Mouse (Mus musculus) MEL (cell line): ENCODE data around the gene Zfp458. TPM values are rescaled to one million over a fixed set of nuclear protein-coding genes. Genes with fewer than 3 reads are reported as not detected.
"Not testable (repeated sequence)": the region's sequence is repeated elsewhere in the genome, so short reads cannot be mapped to it uniquely, and the experiment has no call there.

Experiments
- DNase-seq: peaks from one replicate; pipeline ENCODE4 v3.0.0; 2011; ENCODE audit warnings: low read depth, low spot score
- H3K27ac ChIP-seq: 2 replicates; pipeline ENCODE4 v1.5.1; 2012; ENCODE audit warnings: low read depth, mild to moderate bottlenecking, control low read depth, low read length, moderate library complexity; ENCODE audit not compliant: control insufficient read depth
- H3K27me3 ChIP-seq, 2 experiments: fragments of 150-350 bp in 1 of 2; sonication (generic) in 1 of 2; 2 replicates each; pipeline ENCODE4 v1.6.1; 2012; ENCODE audit warnings: low read length in 2 of 2, mild to moderate bottlenecking in 2 of 2, improper control_type of control experiment in 1 of 2, moderate library complexity in 1 of 2; ENCODE audit not compliant: insufficient read depth in 2 of 2, control insufficient read depth in 1 of 2
- H3K36me3 ChIP-seq, 2 experiments: 2 replicates each; pipeline ENCODE4 v1.6.1; 2012 to 2014; ENCODE audit warnings: low read length in 2 of 2, improper control_type of control experiment in 1 of 2, inconsistent platforms in 1 of 2, mild to moderate bottlenecking in 1 of 2; ENCODE audit not compliant: insufficient read depth in 2 of 2, control insufficient read depth in 1 of 2
- H3K4me1 ChIP-seq, 2 experiments: fragments of 150-350 bp in 1 of 2; sonication (generic) in 1 of 2; 2 replicates each; pipeline ENCODE4 v1.6.1; 2012; ENCODE audit warnings: low read length in 2 of 2, improper control_type of control experiment in 1 of 2, mild to moderate bottlenecking in 1 of 2; ENCODE audit not compliant: insufficient read depth in 2 of 2, control insufficient read depth in 1 of 2
- H3K4me3 ChIP-seq, 2 experiments: fragments of 150-350 bp in 1 of 2; sonication (generic) in 1 of 2; 2 replicates each; pipeline ENCODE4 v1.5.1; 2012; ENCODE audit warnings: low read depth in 2 of 2, low read length in 2 of 2, mild to moderate bottlenecking in 2 of 2, moderate library complexity in 2 of 2, control low read depth in 1 of 2, improper control_type of control experiment in 1 of 2; ENCODE audit not compliant: control insufficient read depth in 1 of 2, insufficient read depth in 1 of 2
- H3K79me2 ChIP-seq: 2 replicates; pipeline ENCODE4 v1.6.1; 2012; ENCODE audit warnings: mild to moderate bottlenecking, low read length, moderate library complexity; ENCODE audit not compliant: control insufficient read depth, poor library complexity, insufficient read depth
- H3K9ac ChIP-seq: 2 replicates; pipeline ENCODE4 v1.6.1; 2012; ENCODE audit warnings: low read depth, mild to moderate bottlenecking, control low read depth, low read length, moderate library complexity; ENCODE audit not compliant: control insufficient read depth, poor library complexity, severe bottlenecking
- H3K9me3 ChIP-seq: fragments of 150-350 bp; sonication (generic); replicated peaks from 2 replicates; pipeline ENCODE4 v1.6.1; 2012; ENCODE audit warnings: mild to moderate bottlenecking, low read length, improper control_type of control experiment, moderate library complexity; ENCODE audit not compliant: insufficient read depth
- BHLHE40 ChIP-seq: IDR thresholded peaks from 2 replicates; pipeline ENCODE4 v1.6.1; 2012; ENCODE audit warnings: low read depth, mild to moderate bottlenecking, inconsistent platforms, low read length, improper control_type of control experiment, borderline replicate concordance
- E2F4 ChIP-seq: IDR thresholded peaks from 2 replicates; pipeline ENCODE4 v1.6.1; 2011; ENCODE audit warnings: low read depth, low read length, improper control_type of control experiment, borderline replicate concordance
- ELF1 ChIP-seq: IDR thresholded peaks from 2 replicates; pipeline ENCODE4 v1.6.1; 2014; ENCODE audit warnings: low read depth, mild to moderate bottlenecking, inconsistent platforms, low read length, improper control_type of control experiment, moderate library complexity
- EP300 ChIP-seq, 2 experiments: IDR thresholded peaks; 2 replicates each; pipeline ENCODE4 v1.6.1; 2011; ENCODE audit warnings: improper control_type of control experiment in 2 of 2, low read length in 2 of 2, low read depth in 1 of 2, mild to moderate bottlenecking in 1 of 2
- GABPA ChIP-seq: IDR thresholded peaks from 2 replicates; pipeline ENCODE4 v1.6.1; 2012; ENCODE audit warnings: low read depth, mild to moderate bottlenecking, inconsistent platforms, low read length, improper control_type of control experiment, moderate library complexity
- GATA1 ChIP-seq: IDR thresholded peaks from 2 replicates; pipeline ENCODE4 v1.6.1; 2011; ENCODE audit warnings: low read depth, low read length, improper control_type of control experiment
- HCFC1 ChIP-seq: IDR thresholded peaks from 2 replicates; pipeline ENCODE4 v1.6.1; 2012; ENCODE audit warnings: low read depth, mild to moderate bottlenecking, inconsistent platforms, low read length, improper control_type of control experiment, moderate library complexity
- JUND ChIP-seq: IDR thresholded peaks from 2 replicates; pipeline ENCODE4 v1.6.1; 2011; ENCODE audit warnings: low read depth, mild to moderate bottlenecking, improper control_type of control experiment, low read length
- MAFK ChIP-seq: IDR thresholded peaks from 2 replicates; pipeline ENCODE4 v1.6.1; 2011; ENCODE audit warnings: low read depth, mild to moderate bottlenecking, low read length, improper control_type of control experiment, borderline replicate concordance
- MAZ ChIP-seq: IDR thresholded peaks from 2 replicates; pipeline ENCODE4 v1.6.1; 2012; ENCODE audit warnings: low read depth, mild to moderate bottlenecking, inconsistent platforms, low read length, improper control_type of control experiment
- MEF2A ChIP-seq: IDR thresholded peaks from 2 replicates; pipeline ENCODE4 v1.6.1; 2014; ENCODE audit warnings: low read depth, mild to moderate bottlenecking, inconsistent platforms, low read length, improper control_type of control experiment; ENCODE audit not compliant: poor library complexity, insufficient replicate concordance, severe bottlenecking; ENCODE audit errors: extremely low read depth
- MXI1 ChIP-seq: IDR thresholded peaks from 2 replicates; pipeline ENCODE4 v1.6.1; 2011; ENCODE audit warnings: mild to moderate bottlenecking, low read depth, low read length, improper control_type of control experiment
- MYB ChIP-seq: IDR thresholded peaks from 2 replicates; pipeline ENCODE4 v1.6.1; 2011; ENCODE audit warnings: mild to moderate bottlenecking, low read depth, low read length, improper control_type of control experiment
- MYC ChIP-seq: IDR thresholded peaks from 2 replicates; pipeline ENCODE4 v1.6.1; 2011; ENCODE audit warnings: low read depth, mild to moderate bottlenecking, low read length, improper control_type of control experiment, moderate library complexity
- POLR2A ChIP-seq, 2 experiments: IDR thresholded peaks; 2 replicates each; pipeline ENCODE4 v1.6.1; 2011 to 2012; ENCODE audit warnings: low read length in 2 of 2, mild to moderate bottlenecking in 2 of 2, control low read depth in 1 of 2, improper control_type of control experiment in 1 of 2, low read depth in 1 of 2, moderate library complexity in 1 of 2; ENCODE audit not compliant: control insufficient read depth in 1 of 2, insufficient read depth in 1 of 2, poor library complexity in 1 of 2
- POLR2AphosphoS2 ChIP-seq: IDR thresholded peaks from 2 replicates; pipeline ENCODE4 v1.6.1; 2011; ENCODE audit warnings: low read length, improper control_type of control experiment
- POLR2AphosphoS5 ChIP-seq: IDR thresholded peaks from 2 replicates; pipeline ENCODE4 v1.6.1; 2012; ENCODE audit warnings: low read depth, borderline replicate concordance, mild to moderate bottlenecking, inconsistent platforms, low read length, moderate library complexity, mixed read lengths
- RCOR1 ChIP-seq: IDR thresholded peaks from 2 replicates; pipeline ENCODE4 v1.6.1; 2012; ENCODE audit warnings: low read depth, mild to moderate bottlenecking, inconsistent platforms, low read length, improper control_type of control experiment
- SIN3A ChIP-seq: IDR thresholded peaks from 2 replicates; pipeline ENCODE4 v1.6.1; 2012; ENCODE audit warnings: low read length, improper control_type of control experiment, inconsistent platforms
- TAL1 ChIP-seq: IDR thresholded peaks from 2 replicates; pipeline ENCODE4 v1.6.1; 2012; ENCODE audit warnings: mild to moderate bottlenecking, inconsistent platforms, low read length, moderate library complexity, mixed read lengths
- USF1 ChIP-seq: IDR thresholded peaks from 2 replicates; pipeline ENCODE4 v1.6.1; 2014; ENCODE audit warnings: low read depth, mild to moderate bottlenecking, inconsistent platforms, low read length, improper control_type of control experiment, moderate library complexity
- USF2 ChIP-seq, 2 experiments: IDR thresholded peaks; 2 replicates each; pipeline ENCODE4 v1.6.1; 2011 to 2012; ENCODE audit warnings: improper control_type of control experiment in 2 of 2, low read length in 2 of 2, borderline replicate concordance in 1 of 2, inconsistent platforms in 1 of 2, low read depth in 1 of 2, mild to moderate bottlenecking in 1 of 2; ENCODE audit not compliant: insufficient read depth in 1 of 2
- ZC3H11A ChIP-seq: IDR thresholded peaks from 2 replicates; pipeline ENCODE4 v1.6.1; 2012; ENCODE audit warnings: low read depth, mild to moderate bottlenecking, inconsistent platforms, low read length, improper control_type of control experiment
- ZKSCAN1 ChIP-seq: IDR thresholded peaks from 2 replicates; pipeline ENCODE4 v1.6.1; 2012; ENCODE audit warnings: low read depth, mild to moderate bottlenecking, inconsistent platforms, low read length, improper control_type of control experiment, moderate library complexity
- polyA plus RNA-seq, 2 experiments: library from polyadenylated mRNA; stranded (reverse) in 1 of 2; unstranded in 1 of 2; fragments of >175 nt in 1 of 2; fragments of >200 nt in 1 of 2; gene quantifications; 2 replicates each; pipeline versions ENCODE4 v1.2.1 to v1.2.4; 2012; ENCODE audit warnings: low replicate concordance in 2 of 2, low read depth in 1 of 2; ENCODE audit not compliant: insufficient read length in 2 of 2, insufficient read depth in 1 of 2, missing spikeins in 1 of 2
- total RNA-seq: library from RNA; depleted of rRNA; stranded (reverse); fragments of 300-350 nt; gene quantifications from 2 replicates; pipeline ENCODE4 v1.2.3, GENCODE M21; 2012

Gene Zfp458
- total and polyA plus RNA-seq, 3 experiments: 1.3 to 1.4 TPM; not detected in 1

DNA sequence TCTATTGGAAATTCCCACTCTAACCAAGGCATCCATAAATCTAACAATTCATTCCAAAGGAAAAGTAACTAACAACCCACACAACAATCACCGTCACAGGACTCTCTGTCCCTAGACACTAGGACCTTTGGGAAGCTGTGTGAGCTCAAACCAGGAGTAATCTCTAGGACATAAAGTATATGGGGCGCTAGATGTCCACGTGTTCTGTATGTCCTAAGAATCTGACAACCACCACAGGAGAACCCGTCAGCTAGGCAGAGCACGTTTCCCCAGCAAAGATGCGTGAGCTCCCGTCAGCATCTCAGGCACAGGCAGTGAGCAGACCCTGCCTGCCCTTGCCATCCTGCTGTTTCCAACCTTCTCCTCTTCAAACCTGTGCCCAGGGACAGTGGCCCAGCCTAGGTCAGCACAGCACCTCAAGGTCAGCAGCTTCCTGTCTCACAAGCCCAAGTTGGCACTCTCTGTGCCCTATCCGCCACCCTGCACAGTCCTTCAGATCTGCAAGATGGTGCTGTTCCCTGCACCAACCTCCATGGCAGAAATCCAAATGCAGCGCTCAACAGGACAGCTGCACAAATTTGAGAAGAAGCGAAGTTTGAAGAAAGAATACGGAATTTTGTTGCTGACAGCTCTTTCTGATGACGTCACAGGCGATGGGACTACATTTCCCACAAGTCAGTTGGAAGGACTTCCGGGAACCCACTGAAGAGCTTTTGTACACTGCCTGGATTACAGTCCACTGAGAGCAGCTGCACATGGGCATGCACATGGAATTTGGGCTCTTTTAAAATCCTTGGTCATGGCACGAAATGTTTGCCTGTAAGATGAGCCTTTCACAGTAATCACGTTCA is 27.8 kb upstream of the Zfp458 start, which contains the start of gene Zfp457 (continued):
- TF ChIP-seq BHLHE40: no peak
- TF ChIP-seq POLR2AphosphoS2: peak; percentile 97
- no peak for TF ChIP-seq JUND
- peak; percentile 20; the same call in 1 of the 2 replicates for TF ChIP-seq POLR2AphosphoS5
- TF ChIP-seq, all 39 proteins: peak for 17

DNA sequence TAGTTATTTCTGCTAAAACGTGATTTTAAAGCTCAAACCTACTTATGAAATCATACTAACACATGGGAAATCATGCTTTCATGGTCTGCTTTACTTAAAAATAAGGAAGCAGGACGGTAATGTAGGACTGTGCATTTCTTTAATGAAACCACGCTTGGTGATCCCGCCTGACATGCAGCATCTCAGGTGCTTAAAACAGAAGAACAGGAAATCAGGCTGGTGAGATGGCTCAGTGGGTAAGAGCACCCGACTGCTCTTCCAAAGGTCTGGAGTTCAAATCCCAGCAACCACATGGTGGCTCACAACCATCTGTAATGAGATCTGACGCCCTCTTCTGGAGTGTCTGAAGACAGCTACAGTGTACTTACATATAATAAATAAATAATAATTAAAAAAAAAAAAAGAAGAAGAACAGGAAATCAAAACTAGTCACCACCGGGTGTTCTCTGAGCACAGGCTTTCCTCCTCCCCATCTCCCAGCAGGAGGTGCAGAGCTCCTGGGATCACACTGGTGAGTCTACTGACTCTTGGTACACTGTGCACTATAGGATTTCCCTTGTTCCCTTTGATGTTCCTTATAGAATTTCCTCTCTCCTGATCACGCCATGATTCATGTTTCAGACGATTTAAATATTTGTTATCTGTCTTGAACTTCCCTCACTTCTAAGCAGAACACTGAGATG is 8.7 kb downstream of the Zfp458 start:
- not testable (repeated sequence) for H3K4me1 ChIP-seq, H3K79me2 ChIP-seq, H3K9me3 ChIP-seq, H3K27ac ChIP-seq, DNase-seq, H3K27me3 ChIP-seq, H3K36me3 ChIP-seq
- peak overlapping the region; percentile 56 for H3K9ac ChIP-seq
- H3K4me3 ChIP-seq: peak overlapping the region; percentile 80 to 93

DNA sequence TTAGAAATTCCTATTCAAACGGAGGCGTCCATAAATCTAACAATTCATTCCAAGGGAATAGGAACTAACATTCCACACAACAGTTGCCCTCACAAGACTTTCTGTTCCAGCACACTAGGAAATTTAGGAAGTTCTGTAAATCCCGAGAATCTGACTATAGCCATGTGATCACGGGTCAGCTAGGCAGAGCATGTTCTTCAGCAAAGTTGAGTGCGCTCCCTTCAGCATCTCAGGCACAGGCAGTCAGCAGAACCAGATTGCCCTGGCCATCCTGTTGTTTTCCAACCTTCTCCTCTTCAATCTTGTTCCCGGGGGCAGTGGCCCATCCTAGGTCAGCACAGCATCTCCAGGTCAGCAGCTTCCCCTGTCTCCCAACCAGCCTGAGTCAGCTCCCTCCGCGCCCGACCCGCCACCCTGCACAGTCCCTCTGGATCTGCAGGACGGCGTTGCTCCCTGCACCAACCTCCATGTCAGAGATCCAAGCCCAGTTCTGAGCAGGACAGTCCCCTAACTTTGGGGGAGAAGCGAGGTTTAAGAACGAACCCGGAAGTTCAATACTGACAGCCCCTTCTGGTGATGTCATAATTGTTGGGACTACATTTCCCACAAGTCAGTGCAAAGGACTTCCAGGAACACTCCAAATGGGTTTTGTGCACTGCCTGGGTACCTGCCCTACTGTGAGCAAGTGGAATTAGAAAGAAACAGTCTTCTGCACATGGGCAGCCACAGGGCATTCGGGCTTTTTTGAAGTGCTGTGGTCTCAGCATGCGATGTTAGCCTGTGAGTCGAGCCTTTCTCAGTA is 9.5 kb downstream of the Zfp458 start:
- peak overlapping the region; percentile 67 for H3K9ac ChIP-seq
- H3K36me3 ChIP-seq: peaks cover 0 to 2% of the 10 kb centered on the region in 2 experiments; a peak in 1 of 4 replicates
- H3K27ac ChIP-seq: no peak overlapping the region
- H3K4me1 ChIP-seq: no peaks in the 10 kb centered on the region; a peak in 1 of 4 replicates
- no peaks in the 10 kb centered on the region for H3K79me2 ChIP-seq
- H3K4me3 ChIP-seq: peak overlapping the region; percentile 80 to 93
- no peaks in the 10 kb centered on the region for H3K27me3 ChIP-seq
- no peaks in the 10 kb centered on the region for H3K9me3 ChIP-seq
- peak; percentile 92 for DNase-seq
- TF ChIP-seq MAFK: no peak
- TF ChIP-seq POLR2AphosphoS5: no peak
- peak; percentile 99 for TF ChIP-seq ZKSCAN1
- TF ChIP-seq EP300 (IDR thresholded peaks at IDR 0.05; ENCODE audit: low read depth in 1 of 2, low read length in 2 of 2): no peak
- no peak for TF ChIP-seq TAL1
- no peak for TF ChIP-seq MEF2A
- TF ChIP-seq MAZ: no peak
- TF ChIP-seq ZC3H11A: no peak
- TF ChIP-seq ELF1: peak; percentile 97
- no peak for TF ChIP-seq USF1
- TF ChIP-seq GABPA: no peak
- peak; percentile 96 for TF ChIP-seq HCFC1
- TF ChIP-seq SIN3A: peak; percentile 96
- TF ChIP-seq MXI1: peak; percentile 72
- peak; percentile 33; the same call in 1 of the 2 replicates for TF ChIP-seq MYC
- TF ChIP-seq RCOR1: no peak
- no peak for TF ChIP-seq E2F4
- no peak for TF ChIP-seq USF2 (IDR thresholded peaks at IDR 0.05; ENCODE audit: borderline replicate concordance in 1 of 2, insufficient read depth in 1 of 2, low read depth in 1 of 2, low read length in 2 of 2)
- no peak for TF ChIP-seq MYB
- TF ChIP-seq GATA1: no peak
- TF ChIP-seq POLR2A (IDR thresholded peaks at IDR 0.05; ENCODE audit: control insufficient read depth in 1 of 2, insufficient read depth in 1 of 2, low read depth in 1 of 2, low read length in 2 of 2, poor library complexity in 1 of 2): peak in 1 of 2 experiments; percentile 70; a peak in 2 of 4 replicates
